Mouse (Mus musculus): ENCODE data around the gene Ddost. TPM values are rescaled to one million over a fixed set of nuclear protein-coding genes. Genes with fewer than 3 reads are reported as not detected.

Ddost gene
- polyA plus RNA-seq, 1 experiment from 2014 or later: 219 TPM

DNA sequence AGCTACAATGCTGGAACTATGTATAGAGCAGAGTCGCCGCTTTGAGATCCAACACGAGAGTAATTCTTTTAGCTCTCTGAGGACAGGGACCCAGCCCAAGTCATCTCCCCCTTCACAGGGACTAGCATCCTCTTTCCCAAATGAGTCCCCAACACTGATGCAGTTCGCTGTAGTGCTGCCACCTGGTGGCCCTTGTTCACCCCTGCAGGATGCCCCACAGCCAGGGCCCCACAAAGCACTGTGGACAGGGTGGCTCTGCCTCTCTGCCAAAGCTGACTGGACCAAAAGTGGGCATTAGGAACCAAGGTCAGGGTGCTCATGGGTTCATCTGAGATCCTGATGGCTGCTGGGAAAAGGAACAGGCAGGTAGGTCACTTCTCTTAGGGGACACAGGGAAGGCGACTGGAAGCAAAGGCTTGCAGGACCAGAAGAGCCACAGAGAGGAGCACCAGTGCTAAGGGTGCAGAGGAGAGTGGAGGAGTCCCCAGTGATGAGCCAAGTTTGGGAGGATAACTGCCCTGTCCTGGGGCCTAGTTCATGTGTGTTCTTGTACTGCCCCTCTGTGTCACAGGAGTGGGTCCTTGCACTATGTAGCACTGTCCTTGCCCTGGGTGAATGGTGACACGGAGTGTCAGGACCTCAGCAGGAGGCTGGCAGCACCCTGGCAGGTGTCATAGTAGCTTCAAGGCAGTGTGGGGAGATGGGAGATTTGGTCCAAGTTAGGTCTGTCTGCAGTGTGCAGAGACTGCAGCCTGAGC, 14.2 kb downstream of the Ddost start:
- H3K4me2 ChIP-seq: no peak overlapping the region
- DNase-seq (ENCODE audit: low spot score, missing footprints) (peak; percentile 92), ATAC-seq (ENCODE audit: low FRiP score) (peak; percentile 56; the same call in 1 of the 2 replicates)
- H3K9ac ChIP-seq (ENCODE audit: low read length): no peak overlapping the region
- 50% methylated on average over 6 of the region's 6 CpGs for WGBS
- H3K27me3 ChIP-seq (ENCODE audit: control insufficient read depth, insufficient read depth, low read length): no peaks in the 10 kb centered on the region
- no peak overlapping the region for H3K4me3 ChIP-seq (ENCODE audit: low read depth, low read length)
- no peak overlapping the region for H3K27ac ChIP-seq (ENCODE audit: low read depth, low read length)
- H3K36me3 ChIP-seq (ENCODE audit: control insufficient read depth, insufficient read depth, low read length): no peaks in the 10 kb centered on the region; the same call in 1 of the 2 replicates
- H3K9me3 ChIP-seq (ENCODE audit: control insufficient read depth, low read length): peaks cover 2% of the 10 kb centered on the region; the same call in 1 of the 2 replicates
- H3K4me1 ChIP-seq (ENCODE audit: control insufficient read depth, insufficient read depth, low read length): peaks cover 13% of the 10 kb centered on the region

DNA sequence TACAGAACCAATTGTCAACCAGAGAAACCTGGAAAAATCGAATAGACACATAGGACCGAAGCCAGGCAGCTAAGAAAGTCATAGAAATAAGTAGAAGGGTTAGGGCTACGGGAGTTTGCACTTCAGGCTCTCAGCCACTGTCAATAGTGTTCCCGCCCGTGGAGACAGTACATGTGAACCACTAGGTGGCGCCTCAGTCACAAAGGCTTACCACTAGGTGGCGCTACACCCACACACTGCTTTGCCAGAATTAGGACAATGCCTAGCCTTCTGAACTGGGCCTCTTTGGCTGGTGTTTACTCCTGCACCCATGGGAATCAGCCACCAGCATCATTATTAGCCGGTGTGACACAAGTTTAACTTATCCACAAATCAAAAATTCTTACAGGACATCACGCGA, 15.0 kb downstream of the Ddost start:
- H3K4me1 ChIP-seq (ENCODE audit: control insufficient read depth, insufficient read depth, low read length): peaks cover 15% of the 10 kb centered on the region
- H3K36me3 ChIP-seq (ENCODE audit: control insufficient read depth, insufficient read depth, low read length): no peaks in the 10 kb centered on the region; the same call in 1 of the 2 replicates
- no peak overlapping the region for H3K4me3 ChIP-seq (ENCODE audit: low read depth, low read length)
- H3K27ac ChIP-seq (ENCODE audit: low read depth, low read length): no peak overlapping the region
- no peak overlapping the region for H3K9ac ChIP-seq (ENCODE audit: low read length)
- no peaks in the 10 kb centered on the region for H3K27me3 ChIP-seq (ENCODE audit: control insufficient read depth, insufficient read depth, low read length)
- 36% methylated on average over 10 of the region's 10 CpGs for WGBS
- no peak for ATAC-seq (ENCODE audit: low FRiP score)
- no peak overlapping the region for H3K4me2 ChIP-seq
- DNase-seq (ENCODE audit: low spot score, missing footprints): peak; percentile 98
- H3K9me3 ChIP-seq (ENCODE audit: control insufficient read depth, low read length): peaks cover 2% of the 10 kb centered on the region; the same call in 1 of the 2 replicates

GRCm38 (mm10) chr4:138320711-138321110, 16.2 kb downstream of the Ddost start:
- H3K9ac ChIP-seq (ENCODE audit: low read length): no peak overlapping the region
- H3K27me3 ChIP-seq (ENCODE audit: control insufficient read depth, insufficient read depth, low read length): no peaks in the 10 kb centered on the region
- no peak overlapping the region for H3K4me3 ChIP-seq (ENCODE audit: low read depth, low read length)
- H3K4me2 ChIP-seq: no peak overlapping the region
- H3K4me1 ChIP-seq (ENCODE audit: control insufficient read depth, insufficient read depth, low read length): peaks cover 15% of the 10 kb centered on the region
- no peak overlapping the region for H3K27ac ChIP-seq (ENCODE audit: low read depth, low read length)
- WGBS: 86% methylated on average over 11 of the region's 11 CpGs
- peaks cover 2% of the 10 kb centered on the region; the same call in 1 of the 2 replicates for H3K9me3 ChIP-seq (ENCODE audit: control insufficient read depth, low read length)
- DNase-seq (ENCODE audit: low spot score, missing footprints) (no peak), ATAC-seq (ENCODE audit: low FRiP score) (no peak)
- H3K36me3 ChIP-seq (ENCODE audit: control insufficient read depth, insufficient read depth, low read length): no peaks in the 10 kb centered on the region; the same call in 1 of the 2 replicates

- Histone ChIP-seq H3K4me1 (ENCODE audit: control insufficient read depth, insufficient read depth, low read length) (peaks cover 17% of the 10 kb centered on the region), H3K4me3 (ENCODE audit: low read depth, low read length) (no peak overlapping the region), H3K4me2 (no peak overlapping the region), H3K36me3 (ENCODE audit: control insufficient read depth, insufficient read depth, low read length) (no peaks in the 10 kb centered on the region; the same call in 1 of the 2 replicates), H3K27me3 (ENCODE audit: control insufficient read depth, insufficient read depth, low read length) (no peaks in the 10 kb centered on the region), H3K9me3 (ENCODE audit: control insufficient read depth, low read length) (peaks cover 1% of the 10 kb centered on the region; the same call in 1 of the 2 replicates), H3K27ac (ENCODE audit: low read depth, low read length) (no peak overlapping the region), H3K9ac (ENCODE audit: low read length) (no peak overlapping the region)
- DNase-seq (ENCODE audit: low spot score, missing footprints) (no peak), ATAC-seq (ENCODE audit: low FRiP score) (no peak)
- WGBS: 80% methylated on average over 7 of the region's 7 CpGs
These were observed 17.0 kb downstream of the Ddost start for GRCm38 (mm10) chr4:138321488-138321887.

DNA sequence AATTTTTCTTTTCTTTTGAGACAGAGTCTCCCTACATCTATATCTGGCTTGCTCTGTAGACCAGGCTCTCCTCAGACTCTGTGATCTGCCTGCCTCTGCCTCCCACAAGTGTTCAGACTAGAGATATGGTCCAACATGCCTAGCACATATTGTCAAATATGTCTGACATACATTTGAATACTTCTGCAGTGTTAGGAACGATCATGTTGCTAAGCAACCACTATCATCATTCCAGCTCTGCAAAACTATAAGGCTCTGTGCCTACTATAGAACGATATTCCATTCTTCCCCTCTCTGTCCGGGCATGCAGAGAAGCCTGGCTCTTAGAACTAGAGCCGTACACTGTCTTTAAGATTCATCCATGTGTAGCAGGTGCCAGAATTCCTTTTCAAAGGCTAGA, 18.2 kb downstream of the Ddost start:
- no peak overlapping the region for H3K4me2 ChIP-seq
- H3K4me1 ChIP-seq (ENCODE audit: control insufficient read depth, insufficient read depth, low read length): peaks cover 18% of the 10 kb centered on the region
- 28% methylated on average over 4 of the region's 4 CpGs for WGBS
- H3K27me3 ChIP-seq (ENCODE audit: control insufficient read depth, insufficient read depth, low read length): no peaks in the 10 kb centered on the region
- H3K4me3 ChIP-seq (ENCODE audit: low read depth, low read length): no peak overlapping the region
- no peak overlapping the region for H3K27ac ChIP-seq (ENCODE audit: low read depth, low read length)
- H3K9ac ChIP-seq (ENCODE audit: low read length): no peak overlapping the region
- no peak for ATAC-seq (ENCODE audit: low FRiP score)
- H3K36me3 ChIP-seq (ENCODE audit: control insufficient read depth, insufficient read depth, low read length): no peaks in the 10 kb centered on the region
- H3K9me3 ChIP-seq (ENCODE audit: control insufficient read depth, low read length): no peaks in the 10 kb centered on the region
- DNase-seq (ENCODE audit: low spot score, missing footprints): no peak

GRCm38 (mm10) chr4:138323753-138324152, 19.2 kb downstream of the Ddost start:
- H3K4me1 ChIP-seq (ENCODE audit: control insufficient read depth, insufficient read depth, low read length): peaks cover 18% of the 10 kb centered on the region
- no peak overlapping the region for H3K4me3 ChIP-seq (ENCODE audit: low read depth, low read length)
- H3K9ac ChIP-seq (ENCODE audit: low read length): no peak overlapping the region
- no peaks in the 10 kb centered on the region for H3K27me3 ChIP-seq (ENCODE audit: control insufficient read depth, insufficient read depth, low read length)
- DNase-seq (ENCODE audit: low spot score, missing footprints) (peak; percentile 73), ATAC-seq (ENCODE audit: low FRiP score) (no peak)
- H3K27ac ChIP-seq (ENCODE audit: low read depth, low read length): no peak overlapping the region
- 84% methylated on average over 4 of the region's 4 CpGs for WGBS
- H3K36me3 ChIP-seq (ENCODE audit: control insufficient read depth, insufficient read depth, low read length): no peaks in the 10 kb centered on the region
- H3K9me3 ChIP-seq (ENCODE audit: control insufficient read depth, low read length): no peaks in the 10 kb centered on the region
- H3K4me2 ChIP-seq: no peak overlapping the region

- H3K36me3 ChIP-seq (ENCODE audit: control insufficient read depth, insufficient read depth, low read length): no peaks in the 10 kb centered on the region
- H3K4me1 ChIP-seq (ENCODE audit: control insufficient read depth, insufficient read depth, low read length): peaks cover 18% of the 10 kb centered on the region
- H3K4me2 ChIP-seq: no peak overlapping the region
- H3K27me3 ChIP-seq (ENCODE audit: control insufficient read depth, insufficient read depth, low read length): no peaks in the 10 kb centered on the region
- WGBS: 91% methylated on average over 3 of the region's 3 CpGs
- no peak overlapping the region for H3K9ac ChIP-seq (ENCODE audit: low read length)
- H3K4me3 ChIP-seq (ENCODE audit: low read depth, low read length): no peak overlapping the region
- H3K9me3 ChIP-seq (ENCODE audit: control insufficient read depth, low read length): no peaks in the 10 kb centered on the region
- ATAC-seq (ENCODE audit: low FRiP score) (no peak), DNase-seq (ENCODE audit: low spot score, missing footprints) (peak; percentile 41)
- no peak overlapping the region for H3K27ac ChIP-seq (ENCODE audit: low read depth, low read length)
These were observed 19.9 kb downstream of the Ddost start for GRCm38 (mm10) chr4:138324451-138324850.

- H3K36me3 ChIP-seq (ENCODE audit: control insufficient read depth, insufficient read depth, low read length): no peaks in the 10 kb centered on the region
- H3K27me3 ChIP-seq (ENCODE audit: control insufficient read depth, insufficient read depth, low read length): no peaks in the 10 kb centered on the region
- H3K4me1 ChIP-seq (ENCODE audit: control insufficient read depth, insufficient read depth, low read length): peaks cover 18% of the 10 kb centered on the region
- H3K4me2 ChIP-seq: peak overlapping the region; percentile 73
- ATAC-seq (ENCODE audit: low FRiP score) (peak; percentile 90), DNase-seq (ENCODE audit: low spot score, missing footprints) (peak; percentile 99)
- WGBS: under 1% methylated on average over 42 of the region's 45 CpGs
- peak overlapping the region; percentile 82 for H3K4me3 ChIP-seq (ENCODE audit: low read depth, low read length)
- no peaks in the 10 kb centered on the region for H3K9me3 ChIP-seq (ENCODE audit: control insufficient read depth, low read length)
- peak overlapping the region; percentile 94 for H3K27ac ChIP-seq (ENCODE audit: low read depth, low read length)
- peak overlapping the region; percentile 85 for H3K9ac ChIP-seq (ENCODE audit: low read length)
These were observed 21.0 kb downstream of the Ddost start for GRCm38 (mm10) chr4:138325466-138326076.

DNA sequence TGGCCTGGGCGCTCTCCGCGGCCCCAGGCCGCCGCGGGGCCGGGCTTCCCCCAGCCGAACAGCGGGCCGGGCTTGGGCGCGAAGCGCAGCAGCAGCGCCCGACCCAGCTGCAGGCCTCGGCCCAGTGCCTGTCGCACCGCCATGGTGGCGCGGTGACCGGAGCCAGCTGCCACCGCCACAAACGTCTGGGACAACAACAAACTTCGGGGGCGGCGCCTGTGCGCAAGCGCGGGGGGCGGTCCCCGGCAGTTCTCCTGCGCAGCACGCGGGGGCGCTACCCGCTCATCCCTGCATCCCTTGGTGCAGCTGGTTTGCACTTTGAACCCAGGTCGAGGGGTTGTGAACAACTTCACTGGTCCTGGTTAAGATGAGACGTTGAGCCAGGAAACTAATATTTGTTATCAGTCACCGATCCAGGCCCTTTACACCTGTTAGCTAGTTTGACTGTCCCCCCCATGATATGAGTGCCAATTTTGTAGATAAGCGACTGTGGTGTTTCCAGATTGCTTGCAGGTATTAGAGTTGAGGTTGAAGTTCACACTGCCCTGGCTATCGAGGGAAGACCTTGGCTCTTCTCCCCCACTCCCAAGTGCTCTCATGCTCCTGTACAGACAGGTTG, 21.7 kb downstream of the Ddost start, which contains the start of gene Pink1:
Pink1 (minus strand) TSS at position 231 of the 619 bp plus-strand sequence.
- no peaks in the 10 kb centered on the region for H3K36me3 ChIP-seq (ENCODE audit: control insufficient read depth, insufficient read depth, low read length)
- H3K9ac ChIP-seq (ENCODE audit: low read length): peak within 1 kb of the TSS; percentile 85
- peaks cover 18% of the 10 kb centered on the region for H3K4me1 ChIP-seq (ENCODE audit: control insufficient read depth, insufficient read depth, low read length)
- peak within 1 kb of the TSS; percentile 82 for H3K4me3 ChIP-seq (ENCODE audit: low read depth, low read length)
- peak; percentile 99 for DNase-seq (ENCODE audit: low spot score, missing footprints)
- H3K27ac ChIP-seq (ENCODE audit: low read depth, low read length): peak within 1 kb of the TSS; percentile 94
- H3K4me2 ChIP-seq: peak within 1 kb of the TSS; percentile 73
- no peaks in the 10 kb centered on the region for H3K27me3 ChIP-seq (ENCODE audit: control insufficient read depth, insufficient read depth, low read length)
- ATAC-seq (ENCODE audit: low FRiP score): peak; percentile 72
- H3K9me3 ChIP-seq (ENCODE audit: control insufficient read depth, low read length): no peaks in the 10 kb centered on the region
- WGBS: 4% methylated on average over 41 of the region's 41 CpGs

All from midbrain, embryonic 11.5 days (tissue).